Mouse (Mus musculus): ENCODE data around the gene Dennd1a. TPM values are rescaled to one million over a fixed set of nuclear protein-coding genes. Genes with fewer than 3 reads are reported as not detected.

Gene Dennd1a
- polyA plus RNA-seq, 1 experiment from 2014 or later: 10.2 TPM

DNA sequence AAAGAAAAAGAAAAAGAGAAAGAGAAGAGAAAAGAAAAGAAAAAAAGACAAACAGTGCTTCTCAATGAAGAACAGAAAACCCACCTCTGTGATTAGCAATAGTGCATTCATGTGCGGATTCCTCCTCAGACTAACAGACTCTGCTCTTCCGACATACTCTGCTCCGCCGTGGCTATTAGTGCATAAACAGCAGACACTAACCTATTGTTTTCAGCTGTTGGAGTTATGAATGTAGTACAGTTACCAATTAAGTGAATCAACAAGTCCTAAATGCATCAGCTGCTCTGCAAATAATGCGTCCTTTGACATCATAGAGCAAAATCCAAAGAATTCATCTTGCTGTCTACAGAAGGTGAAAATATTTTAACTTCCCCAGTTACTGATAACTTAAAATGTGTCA lies 121.2 kb downstream of the Dennd1a start:
- H3K9me3 ChIP-seq (replicated peaks; ENCODE audit: control insufficient read depth, low read length): no peaks in the 10 kb centered on the region
- no peak overlapping the region for H3K27ac ChIP-seq (ENCODE audit: low read length)
- H3K4me1 ChIP-seq (ENCODE audit: control insufficient read depth, insufficient read depth, low read length): no peaks in the 10 kb centered on the region
- H3K9ac ChIP-seq (ENCODE audit: low read length): no peak overlapping the region
- 74% methylated on average over 5 of the region's 5 CpGs for WGBS
- H3K36me3 ChIP-seq (ENCODE audit: control insufficient read depth, insufficient read depth, low read length): no peaks in the 10 kb centered on the region
- no peak overlapping the region for H3K4me2 ChIP-seq (ENCODE audit: low read depth, low read length)
- no peak overlapping the region for H3K4me3 ChIP-seq (replicated peaks; ENCODE audit: low read length)
- no peaks in the 10 kb centered on the region for H3K27me3 ChIP-seq (ENCODE audit: control insufficient read depth, insufficient read depth, low read length)
- ATAC-seq (ENCODE audit: insufficient read depth, low FRiP score): no peak

- H3K4me3 ChIP-seq (replicated peaks; ENCODE audit: low read length): no peak overlapping the region
- no peaks in the 10 kb centered on the region for H3K27me3 ChIP-seq (ENCODE audit: control insufficient read depth, insufficient read depth, low read length)
- H3K4me2 ChIP-seq (ENCODE audit: low read depth, low read length): no peak overlapping the region
- H3K9ac ChIP-seq (ENCODE audit: low read length): no peak overlapping the region
- no peaks in the 10 kb centered on the region for H3K9me3 ChIP-seq (replicated peaks; ENCODE audit: control insufficient read depth, low read length)
- no peaks in the 10 kb centered on the region for H3K36me3 ChIP-seq (ENCODE audit: control insufficient read depth, insufficient read depth, low read length)
- 71% methylated on average over 5 of the region's 5 CpGs for WGBS
- H3K27ac ChIP-seq (ENCODE audit: low read length): no peak overlapping the region
- no peaks in the 10 kb centered on the region for H3K4me1 ChIP-seq (ENCODE audit: control insufficient read depth, insufficient read depth, low read length)
- ATAC-seq (ENCODE audit: insufficient read depth, low FRiP score): no peak
Observed at GRCm38 (mm10) chr2:38164326-38165035, 122.7 kb downstream of the Dennd1a start.

- no peaks in the 10 kb centered on the region for H3K9me3 ChIP-seq (replicated peaks; ENCODE audit: control insufficient read depth, low read length)
- H3K4me1 ChIP-seq (ENCODE audit: control insufficient read depth, insufficient read depth, low read length): no peaks in the 10 kb centered on the region
- 79% methylated on average over 3 of the region's 3 CpGs for WGBS
- H3K36me3 ChIP-seq (ENCODE audit: control insufficient read depth, insufficient read depth, low read length): no peaks in the 10 kb centered on the region
- H3K4me3 ChIP-seq (replicated peaks; ENCODE audit: low read length): no peak overlapping the region
- no peak overlapping the region for H3K27ac ChIP-seq (ENCODE audit: low read length)
- no peak overlapping the region for H3K4me2 ChIP-seq (ENCODE audit: low read depth, low read length)
- ATAC-seq (ENCODE audit: insufficient read depth, low FRiP score): no peak
- no peak overlapping the region for H3K9ac ChIP-seq (ENCODE audit: low read length)
- H3K27me3 ChIP-seq (ENCODE audit: control insufficient read depth, insufficient read depth, low read length): no peaks in the 10 kb centered on the region
Observed at GRCm38 (mm10) chr2:38162486-38162885, 124.7 kb downstream of the Dennd1a start.

DNA sequence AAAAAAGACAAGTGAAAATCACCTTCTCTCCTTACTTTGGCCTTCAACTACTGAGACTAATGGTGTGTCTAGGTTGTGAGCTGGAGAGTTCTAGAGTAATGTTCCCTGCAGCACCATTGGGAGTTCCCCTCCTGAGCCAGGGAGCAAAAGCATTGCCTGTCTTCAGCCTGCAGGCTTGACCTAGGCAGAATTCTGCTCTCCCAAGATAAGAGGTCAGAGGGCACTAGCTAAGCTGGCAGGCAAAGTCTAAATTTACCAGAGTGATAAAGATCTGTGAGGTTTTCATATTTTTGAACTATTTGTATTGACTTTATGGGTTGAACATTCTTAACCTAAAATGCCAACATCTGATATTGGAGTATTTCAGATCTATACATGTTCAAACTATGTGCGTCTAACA lies 125.7 kb downstream of the Dennd1a start:
- H3K9me3 ChIP-seq (replicated peaks; ENCODE audit: control insufficient read depth, low read length): no peaks in the 10 kb centered on the region
- no peak overlapping the region for H3K27ac ChIP-seq (ENCODE audit: low read length)
- no peaks in the 10 kb centered on the region for H3K4me1 ChIP-seq (ENCODE audit: control insufficient read depth, insufficient read depth, low read length)
- H3K4me2 ChIP-seq (ENCODE audit: low read depth, low read length): no peak overlapping the region
- H3K36me3 ChIP-seq (ENCODE audit: control insufficient read depth, insufficient read depth, low read length): no peaks in the 10 kb centered on the region
- no peak overlapping the region for H3K9ac ChIP-seq (ENCODE audit: low read length)
- no peak for ATAC-seq (ENCODE audit: insufficient read depth, low FRiP score)
- 64% methylated on average over 1 of the region's 1 CpGs for WGBS
- no peak overlapping the region for H3K4me3 ChIP-seq (replicated peaks; ENCODE audit: low read length)
- no peaks in the 10 kb centered on the region for H3K27me3 ChIP-seq (ENCODE audit: control insufficient read depth, insufficient read depth, low read length)

DNA sequence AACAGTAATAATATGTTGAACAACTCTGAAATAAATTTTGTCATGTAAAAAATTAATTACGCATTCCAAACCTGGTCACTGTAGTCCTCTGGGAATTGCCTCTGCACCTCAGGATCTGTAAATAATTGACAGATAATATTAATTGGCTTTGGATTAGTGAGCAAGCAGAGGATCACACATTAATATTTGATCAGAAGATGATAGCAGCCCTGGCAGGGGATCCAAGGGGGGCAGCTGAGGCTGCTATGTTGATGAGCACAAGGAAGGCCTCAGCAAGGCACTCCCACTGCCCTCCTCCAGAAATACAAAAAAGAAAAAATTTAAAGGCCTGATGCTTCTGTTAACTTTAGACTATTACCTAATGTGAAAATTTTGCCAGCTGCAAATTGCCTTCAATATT lies 127.5 kb downstream of the Dennd1a start:
- no peaks in the 10 kb centered on the region for H3K27me3 ChIP-seq (ENCODE audit: control insufficient read depth, insufficient read depth, low read length)
- no peak overlapping the region for H3K9ac ChIP-seq (ENCODE audit: low read length)
- no peaks in the 10 kb centered on the region for H3K9me3 ChIP-seq (replicated peaks; ENCODE audit: control insufficient read depth, low read length)
- H3K4me1 ChIP-seq (ENCODE audit: control insufficient read depth, insufficient read depth, low read length): no peaks in the 10 kb centered on the region
- no peaks in the 10 kb centered on the region for H3K36me3 ChIP-seq (ENCODE audit: control insufficient read depth, insufficient read depth, low read length)
- H3K4me2 ChIP-seq (ENCODE audit: low read depth, low read length): no peak overlapping the region
- WGBS: 95% methylated on average over 1 of the region's 1 CpGs
- H3K4me3 ChIP-seq (replicated peaks; ENCODE audit: low read length): no peak overlapping the region
- H3K27ac ChIP-seq (ENCODE audit: low read length): no peak overlapping the region
- ATAC-seq (ENCODE audit: insufficient read depth, low FRiP score): no peak

DNA sequence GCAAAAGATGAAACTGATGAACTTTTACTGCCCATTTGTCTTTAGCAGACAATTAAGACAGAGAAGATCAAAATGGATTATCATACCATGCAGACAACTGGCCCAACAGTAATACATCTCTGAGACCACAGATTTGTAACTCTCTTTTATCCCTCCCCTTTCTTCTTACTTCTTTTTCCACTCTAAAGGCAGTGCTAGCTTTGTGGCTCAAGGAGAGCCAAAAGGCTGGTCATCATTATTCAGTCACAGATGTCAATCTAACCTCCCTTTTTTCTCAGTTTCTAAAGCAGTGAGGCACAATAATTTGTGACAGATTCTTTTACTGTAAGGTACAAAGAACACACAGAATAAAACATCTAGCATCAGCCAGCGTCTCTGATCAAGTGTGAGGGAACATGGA lies 130.2 kb downstream of the Dennd1a start:
- no peak overlapping the region for H3K4me2 ChIP-seq (ENCODE audit: low read depth, low read length)

GRCm38 (mm10) chr2:38156001-38156400 lies 131.2 kb downstream of the Dennd1a start:
- no peak overlapping the region for H3K9ac ChIP-seq (ENCODE audit: low read length)
- no peak overlapping the region for H3K4me2 ChIP-seq (ENCODE audit: low read depth, low read length)
- H3K4me1 ChIP-seq (ENCODE audit: control insufficient read depth, insufficient read depth, low read length): no peaks in the 10 kb centered on the region
- H3K27ac ChIP-seq (ENCODE audit: low read length): no peak overlapping the region
- ATAC-seq (ENCODE audit: insufficient read depth, low FRiP score): no peak
- H3K27me3 ChIP-seq (ENCODE audit: control insufficient read depth, insufficient read depth, low read length): no peaks in the 10 kb centered on the region
- H3K4me3 ChIP-seq (replicated peaks; ENCODE audit: low read length): no peak overlapping the region
- 53% methylated on average over 2 of the region's 2 CpGs for WGBS
- no peaks in the 10 kb centered on the region for H3K36me3 ChIP-seq (ENCODE audit: control insufficient read depth, insufficient read depth, low read length)
- H3K9me3 ChIP-seq (replicated peaks; ENCODE audit: control insufficient read depth, low read length): no peaks in the 10 kb centered on the region

More for the DNA sequence above, 130.2 kb downstream of the Dennd1a start:
- Histone ChIP-seq H3K4me3 (replicated peaks; ENCODE audit: low read length) (no peak overlapping the region), H3K9ac (ENCODE audit: low read length) (no peak overlapping the region), H3K27me3 (ENCODE audit: control insufficient read depth, insufficient read depth, low read length) (no peaks in the 10 kb centered on the region), H3K4me1 (ENCODE audit: control insufficient read depth, insufficient read depth, low read length) (no peaks in the 10 kb centered on the region), H3K36me3 (ENCODE audit: control insufficient read depth, insufficient read depth, low read length) (no peaks in the 10 kb centered on the region), H3K9me3 (replicated peaks; ENCODE audit: control insufficient read depth, low read length) (no peaks in the 10 kb centered on the region), H3K27ac (ENCODE audit: low read length) (no peak overlapping the region)
- 76% methylated on average over 1 of the region's 1 CpGs for WGBS
- no peak for ATAC-seq (ENCODE audit: insufficient read depth, low FRiP score)

GRCm38 (mm10) chr2:38144831-38145230 lies 142.4 kb downstream of the Dennd1a start:
- Histone ChIP-seq H3K27ac (ENCODE audit: low read length) (no peak overlapping the region), H3K27me3 (ENCODE audit: control insufficient read depth, insufficient read depth, low read length) (no peaks in the 10 kb centered on the region), H3K4me2 (ENCODE audit: low read depth, low read length) (no peak overlapping the region), H3K9ac (ENCODE audit: low read length) (no peak overlapping the region), H3K4me1 (ENCODE audit: control insufficient read depth, insufficient read depth, low read length) (peaks cover 8% of the 10 kb centered on the region; the same call in 1 of the 2 replicates), H3K9me3 (replicated peaks; ENCODE audit: control insufficient read depth, low read length) (no peaks in the 10 kb centered on the region), H3K4me3 (replicated peaks; ENCODE audit: low read length) (no peak overlapping the region), H3K36me3 (ENCODE audit: control insufficient read depth, insufficient read depth, low read length) (no peaks in the 10 kb centered on the region)
- no peak for ATAC-seq (ENCODE audit: insufficient read depth, low FRiP score)

DNA sequence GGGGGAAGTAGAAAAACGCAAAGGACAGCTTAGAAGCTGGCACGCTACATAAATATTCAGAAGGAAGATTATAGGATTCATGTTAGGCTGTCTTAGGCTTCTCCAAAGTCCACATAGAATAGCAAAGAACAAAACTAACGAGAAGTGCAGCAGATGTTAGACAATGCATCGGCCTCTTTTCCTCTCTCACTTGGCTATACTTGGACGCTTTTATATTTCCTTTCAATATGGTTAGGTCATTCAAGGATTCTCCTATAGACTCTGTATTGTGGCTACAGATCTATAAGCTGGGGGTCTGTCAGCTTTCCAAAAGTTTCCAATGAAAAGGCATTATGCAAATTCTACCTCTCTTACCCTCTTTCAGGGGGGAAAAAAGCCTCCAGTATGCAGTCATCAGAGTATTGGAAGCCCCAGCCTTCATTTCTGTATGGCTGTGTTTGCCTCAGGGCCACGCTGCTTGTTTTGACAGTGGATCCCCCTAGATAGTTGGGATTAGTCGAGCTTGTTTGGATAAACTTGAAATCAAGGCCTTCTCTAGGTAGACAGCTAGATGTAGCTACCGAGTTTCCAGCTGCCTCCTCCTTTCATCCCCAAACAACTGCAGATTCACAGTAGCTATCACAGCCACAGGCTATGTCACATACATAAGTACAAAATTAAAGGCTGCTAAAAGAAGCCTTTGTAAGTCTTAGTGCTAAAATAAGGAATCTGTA lies 143.0 kb downstream of the Dennd1a start:
- H3K36me3 ChIP-seq (ENCODE audit: control insufficient read depth, insufficient read depth, low read length): no peaks in the 10 kb centered on the region
- no peaks in the 10 kb centered on the region for H3K9me3 ChIP-seq (replicated peaks; ENCODE audit: control insufficient read depth, low read length)
- H3K4me2 ChIP-seq (ENCODE audit: low read depth, low read length): no peak overlapping the region
- H3K27ac ChIP-seq (ENCODE audit: low read length): 0 out of 2 replicates have a peak overlapping the region, but pooled peaks have one; percentile 16
- no peak overlapping the region for H3K9ac ChIP-seq (ENCODE audit: low read length)
- H3K4me3 ChIP-seq (replicated peaks; ENCODE audit: low read length): no peak overlapping the region
- peaks cover 8% of the 10 kb centered on the region; the same call in 1 of the 2 replicates for H3K4me1 ChIP-seq (ENCODE audit: control insufficient read depth, insufficient read depth, low read length)
- ATAC-seq (ENCODE audit: insufficient read depth, low FRiP score): no peak
- H3K27me3 ChIP-seq (ENCODE audit: control insufficient read depth, insufficient read depth, low read length): no peaks in the 10 kb centered on the region
- WGBS: 52% methylated on average over 8 of the region's 8 CpGs
